Mouse (Mus musculus) liver, adult 2 months (tissue): Measurements from ENCODE around the gene Ift140.

Experiments
- CTCF ChIP-seq: fragments of 200-500 bp; IDR thresholded peaks from 2 replicates; pipeline ENCODE4 v1.5.1; 2011; ENCODE audit warnings: low read depth, low read length, control low read depth
- POLR2A ChIP-seq: fragments of 200-500 bp; IDR thresholded peaks from 2 replicates; pipeline ENCODE4 v1.6.1; 2011; ENCODE audit warnings: low read length, control low read depth; ENCODE audit not compliant: insufficient read depth; ENCODE audit errors: extremely low read depth

GRCm38 (mm10) chr17:25016292-25017132 lies 627 bp downstream of the Ift140 start:
- peak; percentile 29 for TF ChIP-seq CTCF
- TF ChIP-seq POLR2A: peak; percentile 62; the same call in 1 of the 2 replicates
